Mouse (Mus musculus) intestine, embryonic 16.5 days (tissue): ENCODE measurements at regions not wholly inside any gene's neighbourhood (a gene's known extent, or its start where the extent isn't known, plus 50 kb on each side); places are given as distances from the start of the nearest gene placed in this dataset.

Experiments
- ATAC-seq: fragments of 200-750 bp; cut with Nextera tagmentation; 2 replicates; pipeline ENCODE4 v1.8.0; 2017; ENCODE audit warnings: moderate TSS enrichment, moderate library complexity
- H3K27ac ChIP-seq: fragments of 300-500 bp; sonication (generic); 2 replicates; pipeline ENCODE4 v1.5.1; 2014; ENCODE audit warnings: mild to moderate bottlenecking, low read length
- H3K27me3 ChIP-seq: fragments of 300-500 bp; sonication (generic); replicated peaks from 2 replicates; pipeline ENCODE4 v1.6.1; 2014; ENCODE audit warnings: low read length, control low read depth, mixed read lengths; ENCODE audit not compliant: control insufficient read depth, insufficient read depth
- H3K36me3 ChIP-seq: fragments of 300-500 bp; sonication (generic); 2 replicates; pipeline ENCODE4 v1.6.1; 2014; ENCODE audit warnings: low read length, control low read depth; ENCODE audit not compliant: control insufficient read depth, insufficient read depth
- H3K4me1 ChIP-seq: fragments of 300-500 bp; sonication (generic); 2 replicates; pipeline ENCODE4 v1.6.1; 2014; ENCODE audit warnings: low read length, control low read depth, mixed read lengths; ENCODE audit not compliant: control insufficient read depth, insufficient read depth
- H3K4me2 ChIP-seq: fragments of 300-500 bp; sonication (generic); 2 replicates; pipeline ENCODE4 v1.6.1; 2014; ENCODE audit warnings: low read depth, low read length, control low read depth
- H3K4me3 ChIP-seq: fragments of 300-500 bp; sonication (generic); 2 replicates; pipeline ENCODE4 v1.5.1; 2014; ENCODE audit warnings: mild to moderate bottlenecking, low read length
- H3K9ac ChIP-seq: fragments of 300-500 bp; sonication (generic); 2 replicates; pipeline ENCODE4 v1.6.1; 2014; ENCODE audit warnings: low read depth, low read length
- H3K9me3 ChIP-seq: fragments of 300-500 bp; sonication (generic); 2 replicates; pipeline ENCODE4 v1.6.1; 2016; ENCODE audit warnings: low read length, control low read depth; ENCODE audit not compliant: control insufficient read depth
- WGBS: fragments of 180-500 bp; shearing (Covaris S2); extraction: QIAGEN DNeasy Blood & Tissue Kit; methylation state at CpG from one replicate; pipeline ENCODE4 v1.1.7; 2014; 5-methylcytosine and 5-hydroxymethylcytosine counted together

GRCm38 (mm10) chr2:133667055-133667395 is 115.1 kb downstream of the Bmp2 start:
- Histone ChIP-seq H3K9me3 (no peaks in the 10 kb centered on the region), H3K4me1 (no peaks in the 10 kb centered on the region), H3K27ac (no peak overlapping the region), H3K4me2 (no peak overlapping the region), H3K36me3 (no peaks in the 10 kb centered on the region), H3K9ac (no peak overlapping the region), H3K4me3 (no peak overlapping the region), H3K27me3 (no peaks in the 10 kb centered on the region)
- WGBS, result 64% methylated on average over 3 of the region's 3 CpGs
- peak; percentile 78 for ATAC-seq

- Histone ChIP-seq H3K27ac (no peak overlapping the region), H3K9me3 (no peaks in the 10 kb centered on the region), H3K4me1 (no peaks in the 10 kb centered on the region), H3K36me3 (no peaks in the 10 kb centered on the region), H3K9ac (no peak overlapping the region), H3K4me3 (no peak overlapping the region), H3K27me3 (no peaks in the 10 kb centered on the region), H3K4me2 (no peak overlapping the region)
- WGBS, result 68% methylated on average over 2 of the region's 2 CpGs
- no peak for ATAC-seq
Measured at GRCm38 (mm10) chr2:133669821-133670220, 117.9 kb downstream of the Bmp2 start.

- Histone ChIP-seq H3K27ac (no peak overlapping the region), H3K36me3 (no peaks in the 10 kb centered on the region), H3K9ac (no peak overlapping the region), H3K4me1 (no peaks in the 10 kb centered on the region), H3K4me3 (no peak overlapping the region), H3K9me3 (no peaks in the 10 kb centered on the region), H3K27me3 (no peaks in the 10 kb centered on the region), H3K4me2 (no peak overlapping the region)
- WGBS, result 67% methylated on average over 4 of the region's 4 CpGs
- no peak for ATAC-seq
Measured at GRCm38 (mm10) chr2:133671528-133671927, 119.6 kb downstream of the Bmp2 start.

GRCm38 (mm10) chr2:133684367-133684766 is 132.4 kb downstream of the Bmp2 start:
- H3K4me3 ChIP-seq, result no peak overlapping the region
- H3K4me1 ChIP-seq, result no peaks in the 10 kb centered on the region
- no peaks in the 10 kb centered on the region for H3K36me3 ChIP-seq
- H3K9me3 ChIP-seq, result no peaks in the 10 kb centered on the region
- H3K27ac ChIP-seq, result no peak overlapping the region
- H3K9ac ChIP-seq, result no peak overlapping the region
- no peak overlapping the region for H3K4me2 ChIP-seq
- ATAC-seq, result no peak
- no peaks in the 10 kb centered on the region for H3K27me3 ChIP-seq

GRCm38 (mm10) chr2:133688121-133688787 is 136.3 kb downstream of the Bmp2 start:
- 62% methylated on average over 7 of the region's 7 CpGs for WGBS
- Histone ChIP-seq H3K36me3 (no peaks in the 10 kb centered on the region), H3K9me3 (no peaks in the 10 kb centered on the region), H3K9ac (no peak overlapping the region), H3K27ac (no peak overlapping the region), H3K4me3 (no peak overlapping the region), H3K27me3 (no peaks in the 10 kb centered on the region), H3K4me1 (no peaks in the 10 kb centered on the region), H3K4me2 (no peak overlapping the region)
- peak; percentile 84 for ATAC-seq

- no peaks in the 10 kb centered on the region for H3K4me1 ChIP-seq
- WGBS, result 71% methylated on average over 3 of the region's 3 CpGs
- no peaks in the 10 kb centered on the region for H3K36me3 ChIP-seq
- no peak overlapping the region for H3K4me3 ChIP-seq
- ATAC-seq, result no peak; the same call in 1 of the 2 replicates
- no peaks in the 10 kb centered on the region for H3K9me3 ChIP-seq
- no peak overlapping the region for H3K9ac ChIP-seq
- no peaks in the 10 kb centered on the region for H3K27me3 ChIP-seq
- no peak overlapping the region for H3K4me2 ChIP-seq
- no peak overlapping the region for H3K27ac ChIP-seq
Measured at GRCm38 (mm10) chr2:133688788-133689155, 136.8 kb downstream of the Bmp2 start.

GRCm38 (mm10) chr2:133708735-133709584 is 157.0 kb downstream of the Bmp2 start:
- ATAC-seq, result peak; percentile 85
- Histone ChIP-seq H3K4me2 (no peak overlapping the region), H3K4me3 (no peak overlapping the region), H3K9me3 (no peaks in the 10 kb centered on the region), H3K4me1 (no peaks in the 10 kb centered on the region), H3K27me3 (no peaks in the 10 kb centered on the region), H3K27ac (no peak overlapping the region), H3K36me3 (no peaks in the 10 kb centered on the region), H3K9ac (no peak overlapping the region)
- 62% methylated on average over 8 of the region's 8 CpGs for WGBS

- no peak overlapping the region for H3K9ac ChIP-seq
- H3K4me3 ChIP-seq, result no peak overlapping the region
- H3K9me3 ChIP-seq, result no peaks in the 10 kb centered on the region
- no peak overlapping the region for H3K27ac ChIP-seq
- no peaks in the 10 kb centered on the region for H3K4me1 ChIP-seq
- no peak overlapping the region for H3K4me2 ChIP-seq
- WGBS, result 51% methylated on average over 5 of the region's 5 CpGs
- ATAC-seq, result no peak
- H3K27me3 ChIP-seq, result no peaks in the 10 kb centered on the region
- H3K36me3 ChIP-seq, result no peaks in the 10 kb centered on the region
Measured at GRCm38 (mm10) chr2:133716243-133716642, 164.3 kb downstream of the Bmp2 start.

GRCm38 (mm10) chr2:133717076-133717475 is 165.1 kb downstream of the Bmp2 start:
- 67% methylated on average over 2 of the region's 2 CpGs for WGBS
- H3K27ac ChIP-seq, result no peak overlapping the region
- no peaks in the 10 kb centered on the region for H3K36me3 ChIP-seq
- H3K9ac ChIP-seq, result no peak overlapping the region
- H3K4me2 ChIP-seq, result no peak overlapping the region
- ATAC-seq, result no peak
- H3K9me3 ChIP-seq, result no peaks in the 10 kb centered on the region
- no peak overlapping the region for H3K4me3 ChIP-seq
- H3K27me3 ChIP-seq, result no peaks in the 10 kb centered on the region
- no peaks in the 10 kb centered on the region for H3K4me1 ChIP-seq
